Mouse (Mus musculus) G1E (cell line): ENCODE measurements around the gene Nsf. TPM values are rescaled to one million over a fixed set of nuclear protein-coding genes. Genes with fewer than 3 reads are reported as not detected.

Source experiments
- ATAC-seq: 2 replicates; pipeline ENCODE4 v1.8.0; 2016; ENCODE audit warnings: mild to moderate bottlenecking; ENCODE audit not compliant: insufficient number of reproducible peaks, poor library complexity, low FRiP score, severe bottlenecking; ENCODE audit errors: extremely low read depth
- DNase-seq: peaks from one replicate; pipeline ENCODE4 v3.0.0; 2012; ENCODE audit warnings: low spot score
- H3K27me3 ChIP-seq: 2 replicates; pipeline ENCODE4 v1.6.1; 2012; ENCODE audit warnings: mild to moderate bottlenecking, low read length, inconsistent platforms; ENCODE audit not compliant: insufficient read depth
- H3K36me3 ChIP-seq: replicated peaks from 2 replicates; pipeline ENCODE3; 2012; ENCODE audit warnings: mild to moderate bottlenecking, inconsistent platforms
- H3K4me1 ChIP-seq: 2 replicates; pipeline ENCODE4 v1.6.1; 2012; ENCODE audit warnings: low read depth, low read length, inconsistent platforms, mixed read lengths; ENCODE audit not compliant: insufficient read depth
- H3K4me3 ChIP-seq: 2 replicates; pipeline ENCODE4 v1.5.1; 2012; ENCODE audit warnings: low read depth, mild to moderate bottlenecking, inconsistent platforms, low read length, moderate library complexity, mixed read lengths
- H3K9me3 ChIP-seq: replicated peaks from 2 replicates; pipeline ENCODE4 v1.6.1; 2012; ENCODE audit warnings: inconsistent platforms
- CTCF ChIP-seq: IDR thresholded peaks from 2 replicates; pipeline ENCODE4 v1.5.1; 2012; ENCODE audit warnings: low read depth, low read length, inconsistent platforms, mixed read lengths
- GATA1 ChIP-seq: IDR thresholded peaks from 2 replicates; pipeline ENCODE4 v1.6.1; 2012; ENCODE audit warnings: borderline replicate concordance, low read length, inconsistent platforms, mixed read lengths
- GATA2 ChIP-seq: IDR thresholded peaks from 2 replicates; pipeline ENCODE4 v1.6.1; 2012; ENCODE audit warnings: low read depth, low read length, inconsistent platforms, borderline replicate concordance
- POLR2AphosphoS5 ChIP-seq: IDR thresholded peaks from 2 replicates; pipeline ENCODE4 v1.6.1; 2012; ENCODE audit warnings: low read depth, low read length, inconsistent platforms; ENCODE audit not compliant: insufficient replicate concordance
- TAL1 ChIP-seq: conservative IDR thresholded peaks from 2 replicates; pipeline ENCODE4 v1.6.1; 2012; ENCODE audit warnings: low read depth, low read length, inconsistent platforms, mixed read lengths
- polyA plus RNA-seq: library from polyadenylated mRNA; stranded (reverse); fragments of >175 nt; gene quantifications from 2 replicates; pipeline ENCODE4 v1.2.3, GENCODE M21; 2012
- total RNA-seq, 2 experiments: library from RNA; stranded (forward) in 1 of 2; stranded (reverse) in 1 of 2; fragments of 200-1000 nt in 1 of 2; fragments of >200 nt in 1 of 2; fragmentation: Nextera tagmentation in 1 of 2; gene quantifications; 2 replicates each; pipeline ENCODE4 v1.2.3; 2014 to 2017

The Nsf gene
- total and polyA plus RNA-seq, 3 experiments: 4.1 to 49.6 (median 47.3) TPM

- DNase-seq (no peak), ATAC-seq (no peak)
- peaks cover 84% of the 10 kb centered on the region for H3K36me3 ChIP-seq
- H3K4me3 ChIP-seq: no peak overlapping the region
- no peaks in the 10 kb centered on the region for H3K4me1 ChIP-seq
- no peaks in the 10 kb centered on the region for H3K9me3 ChIP-seq
- no peak for TF ChIP-seq GATA2
- TF ChIP-seq POLR2AphosphoS5: no peak
- TF ChIP-seq CTCF: no peak
- TF ChIP-seq TAL1: no peak
- TF ChIP-seq GATA1: no peak
- H3K27me3 ChIP-seq: no peaks in the 10 kb centered on the region
Measured at GRCm38 (mm10) chr11:103909396-103909795, 44.5 kb downstream of the Nsf start.

GRCm38 (mm10) chr11:103906051-103906719 lies 47.7 kb downstream of the Nsf start:
- Histone ChIP-seq H3K9me3 (no peaks in the 10 kb centered on the region), H3K27me3 (no peaks in the 10 kb centered on the region), H3K36me3 (peaks cover 87% of the 10 kb centered on the region), H3K4me3 (no peak overlapping the region), H3K4me1 (no peaks in the 10 kb centered on the region)
- no peak for TF ChIP-seq GATA2
- no peak for TF ChIP-seq GATA1
- no peak for TF ChIP-seq CTCF
- no peak for TF ChIP-seq POLR2AphosphoS5
- no peak for TF ChIP-seq TAL1
- DNase-seq (no peak), ATAC-seq (no peak)

- DNase-seq: no peak
- no peak overlapping the region for H3K4me3 ChIP-seq
- H3K4me1 ChIP-seq: no peaks in the 10 kb centered on the region
- H3K36me3 ChIP-seq: peaks cover 89% of the 10 kb centered on the region
- TF ChIP-seq TAL1 (no peak), POLR2AphosphoS5 (no peak), GATA1 (no peak), GATA2 (no peak), CTCF (no peak)
- H3K27me3 ChIP-seq: no peaks in the 10 kb centered on the region
- no peak for ATAC-seq
- no peaks in the 10 kb centered on the region for H3K9me3 ChIP-seq
Measured at GRCm38 (mm10) chr11:103905506-103905905, 48.4 kb downstream of the Nsf start.

GRCm38 (mm10) chr11:103901581-103901966 lies 52.3 kb downstream of the Nsf start:
- H3K36me3 ChIP-seq: peaks cover 82% of the 10 kb centered on the region
- no peak overlapping the region for H3K4me3 ChIP-seq
- H3K4me1 ChIP-seq: no peaks in the 10 kb centered on the region
- no peaks in the 10 kb centered on the region for H3K9me3 ChIP-seq
- DNase-seq: no peak
- ATAC-seq: no peak
- H3K27me3 ChIP-seq: no peaks in the 10 kb centered on the region
- TF ChIP-seq GATA2 (no peak), POLR2AphosphoS5 (no peak), TAL1 (no peak), GATA1 (no peak), CTCF (no peak)

GRCm38 (mm10) chr11:103900803-103901580 lies 52.9 kb downstream of the Nsf start:
- TF ChIP-seq TAL1: no peak
- TF ChIP-seq CTCF: no peak
- Histone ChIP-seq H3K4me3 (no peak overlapping the region), H3K9me3 (no peaks in the 10 kb centered on the region), H3K36me3 (peaks cover 79% of the 10 kb centered on the region), H3K4me1 (no peaks in the 10 kb centered on the region), H3K27me3 (no peaks in the 10 kb centered on the region)
- ATAC-seq (no peak), DNase-seq (no peak)

GRCm38 (mm10) chr11:103896966-103897750 lies 56.7 kb downstream of the Nsf start:
- Histone ChIP-seq H3K4me1 (no peaks in the 10 kb centered on the region), H3K36me3 (peaks cover 76% of the 10 kb centered on the region), H3K4me3 (no peak overlapping the region), H3K9me3 (no peaks in the 10 kb centered on the region), H3K27me3 (no peaks in the 10 kb centered on the region)
- TF ChIP-seq GATA2 (no peak), CTCF (no peak), TAL1 (no peak), GATA1 (no peak), POLR2AphosphoS5 (no peak)
- ATAC-seq: no peak
- no peak for DNase-seq
